Mouse (Mus musculus): Measurements from ENCODE around the gene Gm20388.
"Not testable (repeated sequence)": the region's sequence is repeated elsewhere in the genome, so short reads cannot be mapped to it uniquely, and the experiment has no call there.

Gm20388 gene

GRCm38 (mm10) chr8:123978166-123978838 lies 4067.7 kb downstream of the Gm20388 start:
- intact Hi-C loops (cut with DNase I): no loop called here

GRCm38 (mm10) chr8:123978926-123979325 lies 4068.3 kb downstream of the Gm20388 start:
- intact Hi-C loops (cut with DNase I): no loop called here

- intact Hi-C loops (cut with DNase I): loop anchor here (5.0 kb wide), 1 partner anchor 37 kb away; no protein-coding TSS in a partner anchor
These were observed 4069.6 kb downstream of the Gm20388 start for GRCm38 (mm10) chr8:123980239-123980638.

- intact Hi-C loops (cut with DNase I): loop anchor here (5.0 kb wide), 1 partner anchor 36 kb away; no protein-coding TSS in a partner anchor
These were observed 4071.0 kb downstream of the Gm20388 start for GRCm38 (mm10) chr8:123981674-123982073.

GRCm38 (mm10) chr8:123982291-123982793 lies 4071.7 kb downstream of the Gm20388 start:
- intact Hi-C loops (cut with DNase I): loop anchor here (5.0 kb wide), 1 partner anchor 35 kb away; no protein-coding TSS in a partner anchor

- intact Hi-C loops (cut with DNase I): loop anchor here (5.0 kb wide), 1 partner anchor 34 kb away; no protein-coding TSS in a partner anchor
These were observed 4072.3 kb downstream of the Gm20388 start, which contains the start of gene Abcb10 for GRCm38 (mm10) chr8:123982826-123983400. Gene Abcb10, minus strand, starts transcription at chr8:123983122.

- intact Hi-C loops (cut with DNase I): no loop called here
These were observed 4078.0 kb downstream of the Gm20388 start for GRCm38 (mm10) chr8:123988605-123989038.

GRCm38 (mm10) chr8:123989128-123989527 lies 4078.5 kb downstream of the Gm20388 start:
- intact Hi-C loops (cut with DNase I): no loop called here

GRCm38 (mm10) chr8:123990277-123991049 lies 4079.8 kb downstream of the Gm20388 start:
- intact Hi-C loops (cut with DNase I): no loop called here

GRCm38 (mm10) chr8:123992587-123992986 lies 4081.9 kb downstream of the Gm20388 start:
- intact Hi-C loops (cut with DNase I): no loop called here

GRCm38 (mm10) chr8:123993597-123993996 lies 4083.0 kb downstream of the Gm20388 start:
- intact Hi-C loops (cut with DNase I): no loop called here

- intact Hi-C loops (cut with DNase I): no loop called here
These were observed 4083.4 kb downstream of the Gm20388 start for GRCm38 (mm10) chr8:123993997-123994396.

GRCm38 (mm10) chr8:123999568-123999967 lies 4088.9 kb downstream of the Gm20388 start:
- intact Hi-C loops (cut with DNase I): no loop called here

- intact Hi-C loops (cut with DNase I): no loop called here
These were observed 4092.0 kb downstream of the Gm20388 start for GRCm38 (mm10) chr8:124002546-124003108.

- intact Hi-C loops (cut with DNase I): no loop called here
These were observed 4097.2 kb downstream of the Gm20388 start for GRCm38 (mm10) chr8:124007829-124008228.

- intact Hi-C loops (cut with DNase I): no loop called here
These were observed 4100.9 kb downstream of the Gm20388 start for GRCm38 (mm10) chr8:124011580-124011979.

GRCm38 (mm10) chr8:124011989-124012586 lies 4101.4 kb downstream of the Gm20388 start:
- intact Hi-C loops (cut with DNase I): no loop called here

GRCm38 (mm10) chr8:124014299-124014698 lies 4103.7 kb downstream of the Gm20388 start:
- intact Hi-C loops (cut with DNase I): not testable (repeated sequence)

GRCm38 (mm10) chr8:124014751-124015150 lies 4104.1 kb downstream of the Gm20388 start:
- intact Hi-C loops (cut with DNase I): loop anchor here (5.0 kb wide), 1 partner anchor 32 kb away; the partner anchor contains the start of gene Abcb10

GRCm38 (mm10) chr8:124019782-124020181 lies 4109.1 kb downstream of the Gm20388 start:
- intact Hi-C loops (cut with DNase I): loop anchor here (5.0 kb wide), 1 partner anchor 37 kb away; the partner anchor contains the start of gene Abcb10

Measured in adrenal gland (tissue).